Mouse (Mus musculus): ENCODE results near the gene Zfp106.

DNA sequence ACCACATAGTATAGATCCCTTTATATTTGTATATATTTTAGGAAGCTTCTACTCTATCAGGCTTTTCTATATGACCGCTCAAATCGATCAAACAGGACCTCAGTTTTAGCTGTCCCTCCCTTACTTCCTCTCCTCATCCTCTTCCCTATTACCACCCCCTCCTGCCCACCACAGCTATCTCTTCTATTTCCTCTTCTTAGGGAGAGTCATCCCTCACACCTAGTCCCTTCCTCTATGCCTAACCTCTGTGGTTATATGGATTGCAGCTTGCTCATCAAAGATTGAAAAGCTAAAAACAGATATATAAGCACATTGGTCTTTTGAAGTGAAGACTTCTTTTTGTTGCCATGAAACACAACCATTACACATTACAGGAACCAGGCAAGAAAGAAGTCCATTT is 18.9 kb downstream of the Zfp106 start:
- TF ChIP-seq CTCF (IDR thresholded peaks at IDR 0.05; ENCODE audit: low read depth, low read length) (no peak), POLR2A (IDR thresholded peaks at IDR 0.05; ENCODE audit: borderline replicate concordance, low read depth, low read length) (no peak)
